ENCODE assay signal across 15 mouse cellular contexts in the genomic region with DNA sequence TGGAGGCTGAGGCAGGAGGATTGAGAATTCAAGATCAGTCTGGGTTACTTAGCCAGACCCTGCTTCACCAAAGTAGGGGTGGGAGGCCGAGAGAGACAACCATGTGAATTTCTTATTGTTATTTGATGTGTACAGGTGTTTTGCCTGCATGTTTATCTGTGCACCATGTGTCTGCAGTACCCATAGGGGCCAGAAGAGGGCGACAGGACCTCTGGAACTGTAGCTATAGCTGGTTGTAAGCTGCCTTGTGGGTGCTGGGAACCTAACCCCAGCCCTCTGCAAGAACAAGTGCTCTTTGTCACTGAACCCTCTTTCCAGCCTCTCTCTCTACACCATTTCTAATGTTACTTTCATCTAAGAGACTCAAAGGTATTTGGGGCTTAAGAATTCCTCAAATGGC. TPM values are rescaled to one million over a fixed set of nuclear protein-coding genes. Genes with fewer than 3 reads are reported as not detected.
DNase-seq lines count a peak whose midpoint lies in the region; ATAC-seq and TF ChIP-seq lines count a peak whose summit lies in the region.
"Had no signal": no experiment of that assay in that cellular context is flagged by ENCODE, and none has a peak within 500 bp of the region (broad histone marks: within the 10 kb centered on the region; RNA-seq: fewer than 3 reads in every experiment).

No protein-coding gene starts in this region.

- no peak overlapping the region for H3K4me3 ChIP-seq in kidney, postnatal 0 days (replicated peaks; ENCODE audit: low read depth, low read length)
- H3K4me3 ChIP-seq in testis, adult 2 months (ENCODE audit: control insufficient read depth, low read depth, low read length): no peak overlapping the region
- H3K4me3 ChIP-seq: forebrain, embryonic 12.5 days; liver, embryonic 12.5 days had no signal

- WGBS in kidney, postnatal 0 days: 80% methylated on average over 2 of the region's 2 CpGs

- TF ChIP-seq CTCF in kidney, postnatal 0 days (IDR thresholded peaks at IDR 0.05; ENCODE audit: low read depth): peak; percentile 23; the same call in 1 of the 2 replicates
- TF ChIP-seq CTCF in testis, adult 2 months (IDR thresholded peaks at IDR 0.05; ENCODE audit: control insufficient read depth, insufficient read depth, insufficient replicate concordance, low read depth, low read length): peak; percentile 68; the same call in 1 of the 2 replicates

- no peak for ATAC-seq in kidney, postnatal 0 days (replicated peaks; ENCODE audit: low FRiP score, low read depth)
- ATAC-seq: liver, embryonic 12.5 days had no signal

- no peak overlapping the region for H3K9ac ChIP-seq in kidney, postnatal 0 days (ENCODE audit: low read depth, low read length)
- H3K9ac ChIP-seq: forebrain, embryonic 12.5 days; liver, embryonic 12.5 days had no signal

- peaks cover 6% of the 10 kb centered on the region for H3K9me3 ChIP-seq in kidney, postnatal 0 days (replicated peaks; ENCODE audit: low read length)

- no peak overlapping the region for H3K4me2 ChIP-seq in kidney, postnatal 0 days (ENCODE audit: low read length)
- H3K4me2 ChIP-seq: forebrain, embryonic 12.5 days; liver, embryonic 12.5 days had no signal

- no peaks in the 10 kb centered on the region for H3K27me3 ChIP-seq in kidney, postnatal 0 days (ENCODE audit: insufficient read depth, low read length)
- H3K27me3 ChIP-seq in testis, adult 2 months (ENCODE audit: control insufficient read depth, insufficient read depth, low read length): no peaks in the 10 kb centered on the region

- TF ChIP-seq POLR2A in testis, adult 2 months (IDR thresholded peaks at IDR 0.05; ENCODE audit: control insufficient read depth, low read depth, low read length): no peak

- H3K36me3 ChIP-seq in kidney, postnatal 0 days (ENCODE audit: insufficient read depth, low read length): no peaks in the 10 kb centered on the region
- H3K36me3 ChIP-seq in testis, adult 2 months (ENCODE audit: control insufficient read depth, insufficient read depth, low read length): no peaks in the 10 kb centered on the region
- H3K36me3 ChIP-seq: forebrain, embryonic 12.5 days; liver, embryonic 12.5 days had no signal

- H3K4me1 ChIP-seq in kidney, postnatal 0 days (replicated peaks; ENCODE audit: insufficient read depth, low read length): peaks cover 5% of the 10 kb centered on the region; the same call in 1 of the 2 replicates
- H3K4me1 ChIP-seq in testis, adult 2 months (ENCODE audit: control insufficient read depth, insufficient read depth, low read length): no peaks in the 10 kb centered on the region
- H3K4me1 ChIP-seq: liver, embryonic 12.5 days had no signal

- H3K27ac ChIP-seq in kidney, postnatal 0 days: no peak overlapping the region
- no peak overlapping the region for H3K27ac ChIP-seq in testis, adult 2 months (ENCODE audit: control insufficient read depth, insufficient read depth, low read depth, low read length)
- H3K27ac ChIP-seq: forebrain, embryonic 12.5 days; liver, embryonic 12.5 days had no signal

- DNase-seq in kidney, postnatal 0 days (ENCODE audit: low spot score): no peak
- no peak for DNase-seq in kidney, adult 11 months
- DNase-seq in testis, postnatal 10 days (ENCODE audit: low spot score): no peak
- DNase-seq in ZHBTc4 (ENCODE audit: low read depth, low spot score): peak; percentile 66
- no peak for DNase-seq in thymus, adult 18-20 months
- DNase-seq in thymus, postnatal 25 days: no peak
- DNase-seq: cerebellum, adult 11 months; cerebellum, postnatal 36 days; heart, postnatal 4 days; layer of hippocampus, postnatal 36 days; left cerebral cortex, postnatal 4 days; lung, postnatal 14 days had no signal

RNA-seq across cellular contexts. Expression of a gene that starts 35.4 kb away (rescaled TPM):
- polyA plus RNA-seq in kidney, postnatal 0 days (2015; fragmentation: Nextera tagmentation; extraction: Ambion mirVana): 6.3 and 6.8 TPM in 2 replicates
- polyA plus RNA-seq in testis, adult 2 months (2012; rRNA removed): 4.2 and 4.6 TPM in 2 replicates

RNA-seq across cellular contexts. Expression of a gene that starts 35.7 kb away (rescaled TPM):
- polyA plus RNA-seq in kidney, postnatal 0 days (2015; fragmentation: Nextera tagmentation; extraction: Ambion mirVana): 0.42 and 0.52 TPM in 2 replicates
- polyA plus RNA-seq in testis, adult 2 months (2012; rRNA removed): 119 and 126 TPM in 2 replicates
- polyA plus RNA-seq: liver, embryonic 12.5 days had no signal

RNA-seq across cellular contexts. Expression of a gene that starts 43.2 kb away (rescaled TPM):
- polyA plus RNA-seq in kidney, postnatal 0 days (2015; fragmentation: Nextera tagmentation; extraction: Ambion mirVana): 3.6 and 4.6 TPM in 2 replicates
- 0.64 and 0.69 TPM in 2 replicates for polyA plus RNA-seq in testis, adult 2 months (2012; rRNA removed)

Comparison
In these comparisons a context has a peak if more than half of its experiments do, and no peak if none do; other contexts are left out.
1. RNA of a gene that starts 35.7 kb away (polyA plus RNA-seq): 119 to 126 TPM in testis, adult 2 months; 0.42 to 0.52 TPM in kidney, postnatal 0 days; every median in the first group is over 10 times any median in the second.